Mouse (Mus musculus) bone marrow, adult 2 months (tissue): ENCODE results near the gene Abhd6.
A peak's percentile ranks its signal among the peaks of the same experiment; 100 is the strongest.

ENCODE experiments used
- CTCF ChIP-seq: fragments of 200-500 bp; IDR thresholded peaks from 2 replicates; pipeline ENCODE4 v1.5.1; 2011; ENCODE audit warnings: low read length, control low read depth; ENCODE audit not compliant: control insufficient read depth, insufficient read depth
- POLR2A ChIP-seq: fragments of 200-500 bp; IDR thresholded peaks from 2 replicates; pipeline ENCODE4 v1.6.1; 2011; ENCODE audit warnings: low read depth, mild to moderate bottlenecking, control low read depth, low read length, borderline replicate concordance; ENCODE audit not compliant: control insufficient read depth

GRCm38 (mm10) chr14:7997255-7997696 lies 5.4 kb upstream of the Abhd6 start:
- TF ChIP-seq POLR2A (no peak), CTCF (peak; percentile 92)
